Mouse (Mus musculus): Measurements from ENCODE around the gene Plxnb1. TPM values are rescaled to one million over a fixed set of nuclear protein-coding genes. Genes with fewer than 3 reads are reported as not detected.
"Not testable (repeated sequence)": the region's sequence is repeated elsewhere in the genome, so short reads cannot be mapped to it uniquely, and the experiment has no call there.

The Plxnb1 gene
- total RNA-seq, 2 experiments from 2014 or later, result 3.5 to 6.2 TPM

- no peak for DNase-seq
These were observed 7.4 kb downstream of the Plxnb1 start for GRCm38 (mm10) chr9:109102541-109102940.

GRCm38 (mm10) chr9:109103250-109103649 lies 8.1 kb downstream of the Plxnb1 start:
- DNase-seq, result no peak

- no peak for DNase-seq
These were observed 8.9 kb downstream of the Plxnb1 start for GRCm38 (mm10) chr9:109104083-109104482.

- DNase-seq, result no peak
These were observed 9.8 kb downstream of the Plxnb1 start for GRCm38 (mm10) chr9:109105011-109105410.

GRCm38 (mm10) chr9:109105648-109106047 lies 10.5 kb downstream of the Plxnb1 start:
- no peak for DNase-seq

GRCm38 (mm10) chr9:109107341-109107740 lies 12.2 kb downstream of the Plxnb1 start:
- DNase-seq, result no peak

- no peak for DNase-seq
These were observed 15.1 kb downstream of the Plxnb1 start for GRCm38 (mm10) chr9:109110240-109110639.

GRCm38 (mm10) chr9:109111101-109111500 lies 15.9 kb downstream of the Plxnb1 start:
- no peak for DNase-seq

GRCm38 (mm10) chr9:109111591-109111990 lies 16.4 kb downstream of the Plxnb1 start:
- DNase-seq, result no peak

- DNase-seq, result no peak
These were observed 18.1 kb downstream of the Plxnb1 start for GRCm38 (mm10) chr9:109113331-109113730.

GRCm38 (mm10) chr9:109114276-109114675 lies 19.1 kb downstream of the Plxnb1 start:
- DNase-seq, result no peak

GRCm38 (mm10) chr9:109114871-109115270 lies 19.7 kb downstream of the Plxnb1 start:
- no peak for DNase-seq

GRCm38 (mm10) chr9:109116205-109116604 lies 21.0 kb downstream of the Plxnb1 start:
- DNase-seq, result no peak

- DNase-seq, result no peak
These were observed 22.9 kb downstream of the Plxnb1 start for GRCm38 (mm10) chr9:109118106-109118505.

- DNase-seq, result no peak
These were observed 24.4 kb downstream of the Plxnb1 start for GRCm38 (mm10) chr9:109119571-109119970.

- DNase-seq, result no peak
These were observed 25.8 kb downstream of the Plxnb1 start for GRCm38 (mm10) chr9:109120956-109121355.

GRCm38 (mm10) chr9:109122553-109123085 lies 27.4 kb downstream of the Plxnb1 start:
- DNase-seq, result no peak

GRCm38 (mm10) chr9:109123266-109123665 lies 28.1 kb downstream of the Plxnb1 start:
- no peak for DNase-seq

- DNase-seq, result no peak
These were observed 29.0 kb downstream of the Plxnb1 start for GRCm38 (mm10) chr9:109124164-109124563.

- no peak for DNase-seq
These were observed 29.9 kb downstream of the Plxnb1 start for GRCm38 (mm10) chr9:109125043-109125442.

GRCm38 (mm10) chr9:109125481-109125880 lies 30.3 kb downstream of the Plxnb1 start:
- no peak for DNase-seq

- DNase-seq, result no peak
These were observed 31.9 kb downstream of the Plxnb1 start for GRCm38 (mm10) chr9:109127076-109127475.

- DNase-seq, result no peak
These were observed 33.0 kb downstream of the Plxnb1 start for GRCm38 (mm10) chr9:109128211-109128610.

- no peak for DNase-seq
These were observed 34.9 kb downstream of the Plxnb1 start for GRCm38 (mm10) chr9:109130076-109130475.

GRCm38 (mm10) chr9:109140414-109140813 lies 45.2 kb downstream of the Plxnb1 start:
- DNase-seq, result not testable (repeated sequence)
